Mouse (Mus musculus) hindbrain, embryonic 16.5 days (tissue): Measurements from ENCODE around the gene Il10rb. TPM values are rescaled to one million over a fixed set of nuclear protein-coding genes. Genes with fewer than 3 reads are reported as not detected.

Source experiments
- ATAC-seq: fragments of 200-750 bp; cut with Nextera tagmentation; 2 replicates; pipeline ENCODE4 v1.8.0; 2017; ENCODE audit warnings: moderate TSS enrichment, moderate library complexity
- H3K27ac ChIP-seq: fragments of 300-500 bp; sonication (generic); 2 replicates; pipeline ENCODE4 v1.5.1; 2014; ENCODE audit warnings: low read depth, mild to moderate bottlenecking, control low read depth, low read length, moderate library complexity
- H3K27me3 ChIP-seq: fragments of 300-500 bp; sonication (generic); replicated peaks from 2 replicates; pipeline ENCODE4 v1.6.1; 2014; ENCODE audit warnings: low read length; ENCODE audit not compliant: control insufficient read depth, insufficient read depth
- H3K36me3 ChIP-seq: fragments of 300-500 bp; sonication (generic); 2 replicates; pipeline ENCODE4 v1.6.1; 2014; ENCODE audit warnings: mild to moderate bottlenecking, low read length, moderate library complexity, mixed read lengths; ENCODE audit not compliant: control insufficient read depth, insufficient read depth
- H3K4me1 ChIP-seq: fragments of 300-500 bp; sonication (generic); 2 replicates; pipeline ENCODE4 v1.6.1; 2014; ENCODE audit warnings: low read depth, low read length; ENCODE audit not compliant: control insufficient read depth, insufficient read depth
- H3K4me2 ChIP-seq: fragments of 300-500 bp; sonication (generic); 2 replicates; pipeline ENCODE4 v1.6.1; 2014; ENCODE audit warnings: mild to moderate bottlenecking, low read length, control low read depth, moderate library complexity
- H3K4me3 ChIP-seq: fragments of 300-500 bp; sonication (generic); 2 replicates; pipeline ENCODE4 v1.5.1; 2014; ENCODE audit warnings: mild to moderate bottlenecking, low read length, control low read depth, moderate library complexity
- H3K9ac ChIP-seq: fragments of 300-500 bp; sonication (generic); 2 replicates; pipeline ENCODE4 v1.6.1; 2014; ENCODE audit warnings: low read depth, mild to moderate bottlenecking, control low read depth, low read length, moderate library complexity
- H3K9me3 ChIP-seq: fragments of 300-500 bp; sonication (generic); 2 replicates; pipeline ENCODE4 v1.6.1; 2014; ENCODE audit warnings: mild to moderate bottlenecking, low read length, moderate library complexity; ENCODE audit not compliant: control insufficient read depth
- WGBS: fragments of 180-500 bp; shearing (Covaris S2); extraction: QIAGEN DNeasy Blood & Tissue Kit; methylation state at CpG from one replicate; pipeline ENCODE4 v1.1.7; 2014; 5-methylcytosine and 5-hydroxymethylcytosine counted together
- polyA plus RNA-seq: library from polyadenylated mRNA; unstranded; fragments of >200 nt; fragmentation: Nextera tagmentation; extraction: Ambion mirVana; gene quantifications from 2 replicates; pipeline ENCODE4 v1.2.1, GENCODE M21; 2015

Il10rb gene
- polyA plus RNA-seq, 1 experiment from 2014 or later, result 14.8 TPM

- Histone ChIP-seq H3K4me3 (no peak overlapping the region), H3K27ac (no peak overlapping the region), H3K9me3 (no peaks in the 10 kb centered on the region), H3K36me3 (no peaks in the 10 kb centered on the region), H3K4me1 (peaks cover 5% of the 10 kb centered on the region; the same call in 1 of the 2 replicates), H3K27me3 (no peaks in the 10 kb centered on the region), H3K4me2 (no peak overlapping the region), H3K9ac (no peak overlapping the region)
- no peak for ATAC-seq
- 40% methylated on average over 3 of the region's 3 CpGs for WGBS
Observed at GRCm38 (mm10) chr16:91363483-91363882, 42.5 kb upstream of the Il10rb start.

GRCm38 (mm10) chr16:91366567-91366966 lies 39.4 kb upstream of the Il10rb start:
- H3K36me3 ChIP-seq, result no peaks in the 10 kb centered on the region
- no peak overlapping the region for H3K9ac ChIP-seq
- no peak for ATAC-seq
- no peak overlapping the region for H3K27ac ChIP-seq
- no peak overlapping the region for H3K4me2 ChIP-seq
- H3K27me3 ChIP-seq, result no peaks in the 10 kb centered on the region
- H3K4me3 ChIP-seq, result no peak overlapping the region
- no peaks in the 10 kb centered on the region for H3K9me3 ChIP-seq
- peaks cover 5% of the 10 kb centered on the region; the same call in 1 of the 2 replicates for H3K4me1 ChIP-seq

- no peak overlapping the region for H3K4me2 ChIP-seq
- no peaks in the 10 kb centered on the region for H3K36me3 ChIP-seq
- H3K4me1 ChIP-seq, result peaks cover 5% of the 10 kb centered on the region; the same call in 1 of the 2 replicates
- no peak for ATAC-seq
- WGBS, result 93% methylated on average over 2 of the region's 2 CpGs
- H3K4me3 ChIP-seq, result no peak overlapping the region
- no peak overlapping the region for H3K9ac ChIP-seq
- H3K9me3 ChIP-seq, result no peaks in the 10 kb centered on the region
- no peaks in the 10 kb centered on the region for H3K27me3 ChIP-seq
- no peak overlapping the region for H3K27ac ChIP-seq
Observed at GRCm38 (mm10) chr16:91367066-91367465, 38.9 kb upstream of the Il10rb start.

GRCm38 (mm10) chr16:91372577-91373472 lies 33.1 kb upstream of the Il10rb start, which contains the start of gene Ifnar2:
Ifnar2 (plus strand) TSS chr16:91372783.
- WGBS, result under 1% methylated on average over 62 of the region's 62 CpGs
- H3K27ac ChIP-seq, result peak within 1 kb of the TSS; percentile 96
- H3K36me3 ChIP-seq, result no peaks in the 10 kb centered on the region
- H3K27me3 ChIP-seq, result no peaks in the 10 kb centered on the region
- peak; percentile 97 for ATAC-seq
- no peaks in the 10 kb centered on the region for H3K9me3 ChIP-seq
- peak within 1 kb of the TSS; percentile 96 for H3K9ac ChIP-seq
- peaks cover 10% of the 10 kb centered on the region for H3K4me1 ChIP-seq
- peak within 1 kb of the TSS; percentile 92 for H3K4me3 ChIP-seq
- peak within 1 kb of the TSS; percentile 63 for H3K4me2 ChIP-seq

GRCm38 (mm10) chr16:91373473-91374252 lies 32.3 kb upstream of the Il10rb start:
- Histone ChIP-seq H3K9ac (peak overlapping the region; percentile 96), H3K27ac (peak overlapping the region; percentile 96), H3K4me3 (peak overlapping the region; percentile 92), H3K27me3 (no peaks in the 10 kb centered on the region), H3K9me3 (no peaks in the 10 kb centered on the region), H3K4me1 (peaks cover 10% of the 10 kb centered on the region), H3K4me2 (peak overlapping the region; percentile 63), H3K36me3 (no peaks in the 10 kb centered on the region)
- ATAC-seq, result no peak
- WGBS, result 50% methylated on average over 11 of the region's 13 CpGs

GRCm38 (mm10) chr16:91374253-91374634 lies 31.7 kb upstream of the Il10rb start:
- H3K27me3 ChIP-seq, result no peaks in the 10 kb centered on the region
- no peak overlapping the region for H3K4me3 ChIP-seq
- H3K36me3 ChIP-seq, result no peaks in the 10 kb centered on the region
- WGBS, result 92% methylated on average over 3 of the region's 3 CpGs
- H3K4me1 ChIP-seq, result peaks cover 10% of the 10 kb centered on the region
- H3K9ac ChIP-seq, result no peak overlapping the region
- peak overlapping the region; percentile 63 for H3K4me2 ChIP-seq
- ATAC-seq, result no peak
- no peaks in the 10 kb centered on the region for H3K9me3 ChIP-seq
- no peak overlapping the region for H3K27ac ChIP-seq

GRCm38 (mm10) chr16:91376701-91377100 lies 29.3 kb upstream of the Il10rb start:
- H3K4me2 ChIP-seq, result no peak overlapping the region
- no peaks in the 10 kb centered on the region for H3K9me3 ChIP-seq
- ATAC-seq, result peak; percentile 34; the same call in 1 of the 2 replicates
- H3K9ac ChIP-seq, result no peak overlapping the region
- no peak overlapping the region for H3K4me3 ChIP-seq
- H3K4me1 ChIP-seq, result peaks cover 10% of the 10 kb centered on the region
- peak overlapping the region; percentile 55; the same call in 1 of the 2 replicates for H3K27ac ChIP-seq
- 76% methylated on average over 10 of the region's 10 CpGs for WGBS
- no peaks in the 10 kb centered on the region for H3K27me3 ChIP-seq
- H3K36me3 ChIP-seq, result no peaks in the 10 kb centered on the region

GRCm38 (mm10) chr16:91378431-91378986 lies 27.5 kb upstream of the Il10rb start:
- Histone ChIP-seq H3K4me2 (no peak overlapping the region), H3K27ac (peak overlapping the region; percentile 59), H3K4me1 (peaks cover 9% of the 10 kb centered on the region), H3K9ac (no peak overlapping the region; the same call in 1 of the 2 replicates), H3K4me3 (no peak overlapping the region), H3K36me3 (no peaks in the 10 kb centered on the region), H3K27me3 (no peaks in the 10 kb centered on the region), H3K9me3 (no peaks in the 10 kb centered on the region)
- WGBS, result 61% methylated on average over 17 of the region's 17 CpGs
- no peak for ATAC-seq
